Mouse (Mus musculus) ES-E14 (cell line): ENCODE measurements around the gene Irf8. TPM values are rescaled to one million over a fixed set of nuclear protein-coding genes. Genes with fewer than 3 reads are reported as not detected.
A peak's percentile ranks its signal among the peaks of the same experiment; 100 is the strongest.
"Not testable (repeated sequence)": the region's sequence is repeated elsewhere in the genome, so short reads cannot be mapped to it uniquely, and the experiment has no call there.

Experiments
- DNase-seq: peaks from one replicate; pipeline ENCODE4 v3.0.0-alpha.2; 2013; ENCODE audit warnings: low read depth, low spot score
- H3K27ac ChIP-seq: 2 replicates; pipeline ENCODE4 v1.5.1; 2012; ENCODE audit warnings: low read depth, mild to moderate bottlenecking, low read length, moderate library complexity, mixed read lengths; ENCODE audit not compliant: poor library complexity, insufficient read depth, severe bottlenecking
- H3K36me3 ChIP-seq: 2 replicates; pipeline ENCODE4 v1.6.1; 2012; ENCODE audit warnings: mild to moderate bottlenecking, low read length, moderate library complexity, mixed read lengths; ENCODE audit not compliant: control insufficient read depth, poor library complexity, insufficient read depth, severe bottlenecking
- H3K4me1 ChIP-seq, 2 experiments: fragments of 150-350 bp in 1 of 2; sonication (generic) in 1 of 2; 2 replicates each; pipeline ENCODE4 v1.6.1; 2012; ENCODE audit warnings: low read length in 2 of 2, mild to moderate bottlenecking in 1 of 2, mixed read lengths in 1 of 2; ENCODE audit not compliant: control insufficient read depth in 2 of 2, insufficient read depth in 2 of 2, poor library complexity in 1 of 2
- H3K4me3 ChIP-seq, 2 experiments: fragments of 150-350 bp in 1 of 2; sonication (generic) in 1 of 2; 2 replicates each; pipeline ENCODE4 v1.5.1; 2012; ENCODE audit warnings: low read length in 2 of 2, low read depth in 1 of 2, mild to moderate bottlenecking in 1 of 2, mixed read lengths in 1 of 2; ENCODE audit not compliant: insufficient read depth in 1 of 2, poor library complexity in 1 of 2, severe bottlenecking in 1 of 2
- H3K9ac ChIP-seq: 2 replicates; pipeline ENCODE4 v1.6.1; 2012; ENCODE audit warnings: low read depth, mild to moderate bottlenecking, low read length, mixed read lengths; ENCODE audit not compliant: poor library complexity, insufficient read depth, severe bottlenecking
- H3K9me3 ChIP-seq: fragments of 150-350 bp; sonication (generic); 2 replicates; pipeline ENCODE4 v1.6.1; 2012; ENCODE audit warnings: low read depth, mild to moderate bottlenecking, low read length; ENCODE audit not compliant: control insufficient read depth, insufficient read depth
- CHD2 ChIP-seq: IDR thresholded peaks from 2 replicates; pipeline ENCODE4 v1.6.1; 2014; ENCODE audit warnings: mild to moderate bottlenecking, low read depth, low read length, inconsistent platforms
- HCFC1 ChIP-seq: IDR thresholded peaks from 2 replicates; pipeline ENCODE4 v1.6.1; 2012; ENCODE audit warnings: low read length, inconsistent platforms, borderline replicate concordance; ENCODE audit not compliant: insufficient read depth
- MAFK ChIP-seq: IDR thresholded peaks from 2 replicates; pipeline ENCODE4 v1.6.1; 2014; ENCODE audit warnings: mild to moderate bottlenecking, low read depth, low read length, inconsistent platforms; ENCODE audit not compliant: insufficient read depth
- ZC3H11A ChIP-seq: IDR thresholded peaks from 2 replicates; pipeline ENCODE4 v1.6.1; 2012; ENCODE audit warnings: low read depth, mild to moderate bottlenecking, inconsistent platforms, low read length, borderline replicate concordance
- ZNF384 ChIP-seq: IDR thresholded peaks from 2 replicates; pipeline ENCODE4 v1.6.1; 2012; ENCODE audit warnings: low read depth, low read length, inconsistent platforms
- in situ Hi-C, 2 experiments: fragments of 600-800 bp; cut with MboI; formaldehyde crosslinking; loops; one replicate each; pipeline ENCODE4 v1.15.1; 2025; ENCODE audit warnings: low sequenced_read_pairs in 2 of 2, inconsistent platforms in 1 of 2; ENCODE audit not compliant: unreplicated experiment in 2 of 2
- total RNA-seq: library from RNA; depleted of rRNA; stranded (reverse); fragments of 300-350 nt; gene quantifications from 2 replicates; pipeline ENCODE4 v1.2.3, GENCODE M21; 2012

The Irf8 gene
- total RNA-seq, 1 experiment = 1.2 TPM

DNA sequence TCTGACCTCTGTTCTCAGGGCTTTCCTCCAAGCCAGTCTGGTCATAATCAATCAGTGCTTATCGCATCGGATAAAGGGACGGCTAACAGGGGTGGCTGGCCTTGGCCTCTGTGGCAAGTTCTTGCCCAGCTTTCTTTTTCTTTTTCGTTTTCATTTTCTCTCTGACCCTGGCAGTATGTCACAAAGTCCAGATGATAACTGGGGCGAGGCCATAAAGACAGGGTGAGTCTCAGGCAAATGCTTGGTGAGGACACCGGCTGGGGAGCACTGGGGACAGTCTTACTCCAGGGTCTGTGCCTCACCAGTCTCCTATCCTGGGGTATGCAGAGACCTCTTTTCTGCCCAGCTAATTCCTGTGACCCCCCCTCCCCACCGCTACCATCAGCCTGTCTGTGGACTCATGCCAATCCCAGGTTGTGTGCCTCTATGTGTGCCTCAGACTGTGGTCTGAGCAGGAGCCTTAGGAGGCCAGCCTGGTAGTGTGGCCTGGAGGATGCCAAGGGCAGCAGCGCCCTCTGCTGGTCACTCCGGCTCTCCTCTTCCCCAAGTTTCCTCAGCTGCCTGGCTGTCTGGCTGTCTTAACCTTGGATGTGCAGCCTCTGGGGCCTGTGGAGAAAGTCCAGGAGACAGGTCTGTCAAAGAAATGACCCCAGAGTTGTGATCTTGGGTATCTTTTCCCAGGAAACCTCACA is 59.9 kb downstream of the Irf8 start:
- Histone ChIP-seq H3K27ac (no peak overlapping the region), H3K9ac (no peak overlapping the region), H3K36me3 (no peaks in the 10 kb centered on the region), H3K4me1 (peaks cover 0 to 8% of the 10 kb centered on the region in 2 experiments; a peak in 1 of 4 replicates), H3K4me3 (no peak overlapping the region), H3K9me3 (no peaks in the 10 kb centered on the region)
- peak; percentile 71 for DNase-seq
- no peak for TF ChIP-seq HCFC1
- TF ChIP-seq MAFK = no peak
- TF ChIP-seq ZC3H11A = peak; percentile 46; the same call in 1 of the 2 replicates
- no peak for TF ChIP-seq CHD2
- in situ Hi-C loops = loop anchor here in 1 of 2 experiments (25.0 kb wide), 1 partner anchor 109 kb away; no protein-coding TSS in a partner anchor

DNA sequence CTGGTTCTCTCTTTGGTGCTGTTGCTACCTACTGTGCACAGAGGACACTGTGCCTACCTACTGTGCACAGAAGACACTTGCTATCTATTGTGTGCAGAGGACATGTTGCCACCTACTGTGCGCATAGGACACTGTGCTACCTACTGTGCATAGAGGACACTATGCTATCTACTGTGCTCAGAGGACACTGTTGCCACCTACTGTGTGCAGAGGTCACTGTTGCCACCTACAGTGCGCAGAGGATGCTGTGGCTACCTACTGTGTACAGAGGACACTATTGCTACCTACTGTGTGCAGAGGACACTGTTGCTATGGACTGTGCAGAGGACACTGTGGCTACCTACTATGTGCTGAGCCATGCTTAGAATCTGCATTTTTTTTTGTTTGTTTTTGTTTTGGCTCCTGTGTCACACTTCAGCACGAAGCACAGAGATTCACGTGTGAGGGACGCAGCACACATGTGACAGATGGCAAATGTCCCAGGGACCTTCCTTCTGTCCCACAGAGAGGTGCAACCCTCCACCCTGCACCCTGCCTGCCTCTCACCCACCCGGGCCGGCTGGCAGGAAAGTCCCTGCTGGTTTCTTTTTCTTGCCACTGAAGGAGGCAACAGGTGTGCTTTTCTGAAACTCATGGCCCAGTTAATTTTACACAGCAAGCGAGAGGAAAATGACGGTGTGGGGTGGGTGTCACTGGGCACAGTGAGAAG is 61.0 kb downstream of the Irf8 start:
- H3K36me3 ChIP-seq = no peaks in the 10 kb centered on the region
- H3K4me1 ChIP-seq = peaks cover 0 to 15% of the 10 kb centered on the region in 2 experiments; a peak in 1 of 4 replicates
- H3K9me3 ChIP-seq = no peaks in the 10 kb centered on the region
- no peak overlapping the region for H3K9ac ChIP-seq
- in situ Hi-C loops = loop anchor here in 1 of 2 experiments (25.0 kb wide), 1 partner anchor 110 kb away; no protein-coding TSS in a partner anchor
- H3K27ac ChIP-seq = no peak overlapping the region
- DNase-seq = no peak
- no peak overlapping the region for H3K4me3 ChIP-seq
- no peak for TF ChIP-seq ZC3H11A
- no peak for TF ChIP-seq HCFC1
- TF ChIP-seq MAFK = no peak
- TF ChIP-seq ZNF384 = no peak
- TF ChIP-seq CHD2 = no peak

GRCm38 (mm10) chr8:120800308-120800865 is 64.2 kb downstream of the Irf8 start:
- Histone ChIP-seq H3K4me1 (peaks cover 6 to 31% of the 10 kb centered on the region in 2 experiments; a peak in 2 of 4 replicates), H3K4me3 (no peak overlapping the region), H3K9me3 (no peaks in the 10 kb centered on the region), H3K27ac (no peak overlapping the region), H3K36me3 (no peaks in the 10 kb centered on the region), H3K9ac (peak overlapping the region; percentile 19; the same call in 1 of the 2 replicates)
- DNase-seq = no peak
- in situ Hi-C loops = no loop called here
- TF ChIP-seq ZNF384 = no peak
- no peak for TF ChIP-seq CHD2
- TF ChIP-seq HCFC1 = no peak
- 0 out of 2 replicates have a peak, but pooled peaks have one; percentile 16 for TF ChIP-seq ZC3H11A
- TF ChIP-seq MAFK = no peak

GRCm38 (mm10) chr8:120803661-120804375 is 67.7 kb downstream of the Irf8 start:
- in situ Hi-C loops, DNase-seq, H3K9me3 ChIP-seq, H3K9ac ChIP-seq, H3K36me3 ChIP-seq, H3K4me3 ChIP-seq, H3K27ac ChIP-seq: not testable (repeated sequence)
- H3K4me1 ChIP-seq = peaks cover 6 to 43% of the 10 kb centered on the region in 2 experiments; a peak in 2 of 4 replicates
